Mouse (Mus musculus) forebrain, embryonic 14.5 days (tissue): Measurements from ENCODE around the gene Ptchd1. TPM values are rescaled to one million over a fixed set of nuclear protein-coding genes. Genes with fewer than 3 reads are reported as not detected.

ENCODE experiments used
- polyA plus RNA-seq: library from polyadenylated mRNA; unstranded; fragments of >200 nt; fragmentation: Nextera tagmentation; extraction: Ambion mirVana; gene quantifications from 2 replicates; pipeline ENCODE4 v1.2.1, GENCODE M21; 2014

Gene Ptchd1
- polyA plus RNA-seq, 1 experiment from 2014 or later: 2.1 TPM

Other genes starting within 250 kb of the Ptchd1 start
- gene Gm15155, start 927 bp upstream of the Ptchd1 start, polyA plus RNA-seq: not detected in 2 replicates